Mouse (Mus musculus): ENCODE measurements around the gene Slu7. TPM values are rescaled to one million over a fixed set of nuclear protein-coding genes. Genes with fewer than 3 reads are reported as not detected.

Gene Slu7
- total RNA-seq, 4 experiments from 2014 or later: 28.0 to 30.8 (median 30.1) TPM

DNA sequence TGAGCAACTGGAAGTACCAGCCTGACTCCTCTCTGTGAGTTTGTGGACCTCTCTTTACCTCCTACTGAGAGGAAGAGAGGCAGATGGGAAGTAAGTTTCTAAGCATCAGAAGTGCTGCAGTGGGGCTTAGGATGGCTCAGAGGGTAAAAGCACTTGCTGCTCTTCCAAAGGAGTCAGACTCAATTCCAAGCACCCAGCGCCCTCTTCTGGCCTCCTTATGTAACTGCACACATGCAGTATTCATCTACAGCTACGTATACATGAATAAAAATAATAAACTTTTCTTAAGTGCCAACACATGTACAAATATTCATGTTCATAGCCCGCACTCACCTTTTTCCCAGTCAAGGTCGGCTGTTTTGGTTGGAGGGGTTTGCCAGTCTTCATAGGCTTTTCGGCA is 9.2 kb upstream of the Slu7 start:
- DNase-seq (ENCODE audit: low spot score): no peak

- DNase-seq (ENCODE audit: low spot score): no peak
These were observed 8.3 kb upstream of the Slu7 start for GRCm38 (mm10) chr11:43425166-43425709.

GRCm38 (mm10) chr11:43425824-43426413 is 7.6 kb upstream of the Slu7 start, which contains the start of gene Pttg1:
TSS of gene Pttg1 (minus strand) at chr11:43426251.
- DNase-seq (ENCODE audit: low spot score): peak; percentile 87

- peak; percentile 29 for DNase-seq (ENCODE audit: low spot score)
These were observed 7.1 kb upstream of the Slu7 start for GRCm38 (mm10) chr11:43426414-43426884.

DNA sequence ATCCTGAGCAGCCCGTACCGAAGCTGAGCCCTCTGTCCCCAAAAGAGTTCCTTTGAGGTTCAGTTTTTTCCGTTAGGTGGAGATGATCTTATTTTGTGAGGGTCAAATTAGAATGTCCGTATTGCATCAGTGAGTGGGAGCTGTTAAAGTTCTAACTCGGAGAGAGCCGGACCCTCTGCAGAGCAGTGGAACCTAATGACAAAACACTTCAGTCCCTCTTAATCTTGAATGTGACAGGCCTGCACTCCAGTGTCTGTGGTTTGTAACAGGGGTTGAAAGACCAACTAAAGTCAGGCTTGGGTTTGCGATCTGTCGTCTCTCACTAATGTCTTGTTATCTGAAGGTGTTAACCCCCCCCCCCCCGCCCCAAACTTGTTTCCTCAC is 472 bp downstream of the Slu7 start:
- no peak for DNase-seq (ENCODE audit: low spot score)

- no peak for DNase-seq (ENCODE audit: low spot score)
These were observed 7.6 kb downstream of the Slu7 start for GRCm38 (mm10) chr11:43441121-43441520.

GRCm38 (mm10) chr11:43443183-43443582 is 9.6 kb downstream of the Slu7 start:
- DNase-seq (ENCODE audit: low spot score): no peak

GRCm38 (mm10) chr11:43449916-43450315 is 16.4 kb downstream of the Slu7 start:
- no peak for DNase-seq (ENCODE audit: low spot score)

DNA sequence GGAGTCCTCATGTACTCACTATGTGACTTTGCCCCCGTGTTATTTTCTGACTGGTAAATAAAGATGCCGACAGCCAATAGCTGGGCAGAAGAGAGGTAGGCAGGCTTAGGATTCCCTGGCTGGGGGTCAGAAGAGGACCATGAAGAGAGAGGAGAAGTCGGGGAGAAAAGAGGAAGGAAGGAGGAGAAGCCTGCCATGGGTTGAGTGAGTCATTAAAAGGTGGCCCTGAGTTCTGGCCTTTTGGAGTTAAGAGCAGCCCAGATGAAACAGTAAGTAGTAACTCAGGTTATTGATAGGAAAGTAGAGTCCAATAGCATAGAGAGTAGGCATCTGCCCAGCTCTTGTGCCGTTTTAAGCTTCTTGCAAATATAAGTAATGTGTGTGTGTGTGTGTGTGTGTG is 17.8 kb downstream of the Slu7 start:
- DNase-seq (ENCODE audit: low spot score): no peak

- DNase-seq (ENCODE audit: low spot score): no peak
These were observed 18.7 kb downstream of the Slu7 start for GRCm38 (mm10) chr11:43452266-43452665.

GRCm38 (mm10) chr11:43463204-43463603 is 29.7 kb downstream of the Slu7 start:
- DNase-seq (ENCODE audit: low spot score): no peak

- DNase-seq (ENCODE audit: low spot score): peak; percentile 61
These were observed 36.6 kb downstream of the Slu7 start for GRCm38 (mm10) chr11:43470118-43470517.

DNA sequence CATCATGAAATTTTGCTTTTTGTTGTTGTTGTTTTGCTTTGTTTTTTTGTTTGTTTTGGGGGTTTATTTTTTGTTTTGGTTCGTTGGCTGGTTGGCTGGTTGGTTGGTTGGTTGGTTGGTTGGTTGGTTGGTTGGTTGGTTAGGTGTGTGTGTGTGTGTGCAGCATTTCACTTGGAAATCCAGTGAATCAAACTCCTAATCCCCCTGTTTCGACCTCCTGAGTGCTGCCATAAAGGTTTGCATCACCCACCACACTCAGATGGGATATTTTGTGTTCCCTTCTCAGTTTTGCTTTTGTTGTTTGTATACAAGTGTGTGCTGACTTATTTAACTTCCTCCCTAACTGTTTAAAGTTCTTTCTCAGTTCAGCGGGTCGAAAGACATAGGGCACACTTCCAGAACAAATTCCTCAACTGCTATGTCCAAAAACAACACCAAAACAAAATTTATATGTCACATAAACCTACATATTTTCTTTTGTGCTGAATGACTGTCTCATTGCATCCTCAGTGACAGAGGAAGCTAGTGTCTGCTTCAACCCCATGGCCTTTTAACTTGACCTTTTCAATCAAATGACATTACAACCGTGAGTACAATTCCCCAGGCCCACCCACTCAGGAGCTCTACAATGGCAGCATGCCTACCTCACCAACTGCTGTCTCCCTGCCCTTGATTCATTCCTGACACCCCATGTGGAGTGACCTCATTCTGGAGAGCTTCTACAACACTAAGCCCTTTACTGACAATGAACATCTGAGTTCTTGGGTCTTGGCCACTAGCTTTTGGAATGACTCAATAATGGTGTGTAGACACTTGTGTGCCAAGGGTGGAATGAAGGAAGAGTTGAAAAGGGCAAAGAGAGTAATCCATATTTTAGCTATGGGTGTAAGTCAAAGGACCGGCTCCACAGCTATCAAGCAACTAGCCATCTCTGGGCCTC is 37.6 kb downstream of the Slu7 start:
- no peak for DNase-seq (ENCODE audit: low spot score)

- DNase-seq (ENCODE audit: low spot score): no peak
These were observed 39.6 kb downstream of the Slu7 start for GRCm38 (mm10) chr11:43473115-43473514.

- no peak for DNase-seq (ENCODE audit: low spot score)
These were observed 40.2 kb downstream of the Slu7 start for GRCm38 (mm10) chr11:43473635-43474224.

- DNase-seq (ENCODE audit: low spot score): peak; percentile 44
These were observed 40.8 kb downstream of the Slu7 start, which contains the start of gene C1qtnf2 for GRCm38 (mm10) chr11:43474225-43474774. TSS of gene C1qtnf2 (plus strand) at chr11:43474276.

DNA sequence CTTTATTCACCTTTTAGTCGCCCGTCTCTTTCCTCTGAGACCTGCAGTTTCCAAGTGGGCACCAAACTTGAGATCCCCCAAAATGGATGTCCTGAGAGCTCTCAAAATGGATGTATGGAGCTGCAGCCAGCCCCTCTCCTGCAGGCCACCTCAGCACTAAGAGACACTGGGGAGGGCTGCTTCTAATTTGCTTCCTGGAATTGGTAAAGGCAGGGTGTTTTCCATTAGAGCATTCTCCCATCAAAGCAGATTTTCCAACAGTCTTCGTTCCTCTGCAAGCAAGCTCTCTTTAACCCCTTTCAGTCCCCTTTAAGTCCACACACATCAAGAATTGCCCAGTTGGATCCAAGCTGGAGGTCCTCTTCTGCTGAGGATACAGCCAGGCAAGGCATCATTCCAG is 45.8 kb downstream of the Slu7 start:
- DNase-seq (ENCODE audit: low spot score): no peak

- DNase-seq (ENCODE audit: low spot score): no peak
These were observed 47.0 kb downstream of the Slu7 start for GRCm38 (mm10) chr11:43480561-43480960.

DNA sequence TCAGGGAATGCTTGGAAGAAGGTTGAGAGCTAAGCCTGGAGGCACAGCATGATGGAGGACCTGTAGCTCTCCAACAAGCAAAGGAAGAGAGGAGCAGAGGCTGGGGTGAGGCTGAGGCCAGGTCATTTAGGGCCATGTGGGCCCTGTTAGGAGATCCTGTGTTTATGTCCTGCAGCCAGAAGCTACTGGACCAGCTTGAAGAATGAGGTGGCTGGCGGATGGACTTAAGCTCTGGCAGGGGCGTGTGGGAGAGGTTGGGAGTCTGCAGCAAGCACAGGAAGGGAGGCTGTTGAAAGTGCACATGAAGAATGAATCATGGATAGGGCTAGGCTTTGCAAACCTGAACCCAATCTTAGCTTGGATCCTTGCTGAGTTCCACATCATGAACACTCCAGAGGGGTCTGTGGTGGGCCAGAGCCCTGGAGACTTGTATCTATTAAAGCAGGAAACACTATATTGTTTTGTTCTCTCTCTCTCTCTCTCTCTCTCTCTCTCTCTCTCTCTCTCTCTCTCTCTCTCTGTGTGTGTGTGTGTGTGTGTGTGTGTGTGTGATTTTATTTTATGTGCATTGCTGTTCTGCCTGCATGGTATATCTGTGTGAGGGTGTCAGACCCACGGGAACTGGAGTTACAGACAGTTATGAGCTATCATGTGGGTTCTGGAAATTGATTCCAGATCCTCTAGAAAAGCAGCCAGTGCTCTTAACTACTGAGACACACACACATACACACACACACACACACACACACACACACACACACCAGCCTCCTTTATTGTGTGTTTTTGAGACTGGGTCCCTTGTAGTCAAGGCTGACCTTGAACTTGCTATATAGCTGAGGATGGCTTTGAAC is 48.4 kb downstream of the Slu7 start:
- no peak for DNase-seq (ENCODE audit: low spot score)

DNA sequence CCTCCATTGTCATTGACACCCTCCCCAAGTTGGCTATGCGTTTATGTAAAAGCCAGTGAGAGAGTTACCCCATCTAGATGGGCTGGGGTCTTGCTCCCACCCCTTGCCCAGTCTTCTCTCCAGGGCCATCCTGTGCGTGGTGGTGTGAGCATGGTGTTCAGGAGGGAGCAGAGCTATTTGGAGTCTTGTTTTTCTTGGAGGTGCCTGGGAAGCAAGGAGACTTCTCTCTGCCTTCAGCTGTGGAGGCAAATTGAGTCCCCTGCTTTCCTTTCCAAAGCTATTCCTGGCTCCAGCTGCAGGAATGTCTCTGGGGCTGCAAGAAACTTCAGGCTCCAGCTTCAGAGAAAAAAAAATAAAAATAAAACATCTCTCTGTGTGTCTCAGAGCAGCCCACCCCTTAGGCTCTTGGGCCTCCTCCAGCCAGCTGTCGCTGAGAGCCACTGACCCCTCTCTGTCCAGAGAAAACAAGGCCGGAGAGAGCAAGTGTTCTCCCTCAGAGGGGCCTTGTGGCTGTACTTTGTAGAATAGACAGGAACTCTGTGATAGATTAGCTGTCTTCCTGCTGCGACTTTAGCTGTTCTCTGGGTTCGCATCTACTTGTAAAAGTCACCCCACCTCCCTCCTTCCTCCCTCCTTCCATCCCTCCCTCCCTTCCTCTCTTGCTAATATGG is 49.7 kb downstream of the Slu7 start:
- DNase-seq (ENCODE audit: low spot score): peak; percentile 63

All from heart, adult 8-10 months (tissue).